Mouse (Mus musculus) hindbrain, embryonic 16.5 days (tissue): ENCODE measurements around the gene Mtfr1l. TPM values are rescaled to one million over a fixed set of nuclear protein-coding genes. Genes with fewer than 3 reads are reported as not detected.

Experiments used
- ATAC-seq: fragments of 200-750 bp; cut with Nextera tagmentation; 2 replicates; pipeline ENCODE4 v1.8.0; 2017; ENCODE audit warnings: moderate TSS enrichment, moderate library complexity
- H3K27ac ChIP-seq: fragments of 300-500 bp; sonication (generic); 2 replicates; pipeline ENCODE4 v1.5.1; 2014; ENCODE audit warnings: low read depth, mild to moderate bottlenecking, control low read depth, low read length, moderate library complexity
- H3K27me3 ChIP-seq: fragments of 300-500 bp; sonication (generic); replicated peaks from 2 replicates; pipeline ENCODE4 v1.6.1; 2014; ENCODE audit warnings: low read length; ENCODE audit not compliant: control insufficient read depth, insufficient read depth
- H3K36me3 ChIP-seq: fragments of 300-500 bp; sonication (generic); 2 replicates; pipeline ENCODE4 v1.6.1; 2014; ENCODE audit warnings: mild to moderate bottlenecking, low read length, moderate library complexity, mixed read lengths; ENCODE audit not compliant: control insufficient read depth, insufficient read depth
- H3K4me1 ChIP-seq: fragments of 300-500 bp; sonication (generic); 2 replicates; pipeline ENCODE4 v1.6.1; 2014; ENCODE audit warnings: low read depth, low read length; ENCODE audit not compliant: control insufficient read depth, insufficient read depth
- H3K4me2 ChIP-seq: fragments of 300-500 bp; sonication (generic); 2 replicates; pipeline ENCODE4 v1.6.1; 2014; ENCODE audit warnings: mild to moderate bottlenecking, low read length, control low read depth, moderate library complexity
- H3K4me3 ChIP-seq: fragments of 300-500 bp; sonication (generic); 2 replicates; pipeline ENCODE4 v1.5.1; 2014; ENCODE audit warnings: mild to moderate bottlenecking, low read length, control low read depth, moderate library complexity
- H3K9ac ChIP-seq: fragments of 300-500 bp; sonication (generic); 2 replicates; pipeline ENCODE4 v1.6.1; 2014; ENCODE audit warnings: low read depth, mild to moderate bottlenecking, control low read depth, low read length, moderate library complexity
- H3K9me3 ChIP-seq: fragments of 300-500 bp; sonication (generic); 2 replicates; pipeline ENCODE4 v1.6.1; 2014; ENCODE audit warnings: mild to moderate bottlenecking, low read length, moderate library complexity; ENCODE audit not compliant: control insufficient read depth
- WGBS: fragments of 180-500 bp; shearing (Covaris S2); extraction: QIAGEN DNeasy Blood & Tissue Kit; methylation state at CpG from one replicate; pipeline ENCODE4 v1.1.7; 2014; 5-methylcytosine and 5-hydroxymethylcytosine counted together
- polyA plus RNA-seq: library from polyadenylated mRNA; unstranded; fragments of >200 nt; fragmentation: Nextera tagmentation; extraction: Ambion mirVana; gene quantifications from 2 replicates; pipeline ENCODE4 v1.2.1, GENCODE M21; 2015

Gene Mtfr1l
- polyA plus RNA-seq, 1 experiment from 2014 or later: 182 TPM

DNA sequence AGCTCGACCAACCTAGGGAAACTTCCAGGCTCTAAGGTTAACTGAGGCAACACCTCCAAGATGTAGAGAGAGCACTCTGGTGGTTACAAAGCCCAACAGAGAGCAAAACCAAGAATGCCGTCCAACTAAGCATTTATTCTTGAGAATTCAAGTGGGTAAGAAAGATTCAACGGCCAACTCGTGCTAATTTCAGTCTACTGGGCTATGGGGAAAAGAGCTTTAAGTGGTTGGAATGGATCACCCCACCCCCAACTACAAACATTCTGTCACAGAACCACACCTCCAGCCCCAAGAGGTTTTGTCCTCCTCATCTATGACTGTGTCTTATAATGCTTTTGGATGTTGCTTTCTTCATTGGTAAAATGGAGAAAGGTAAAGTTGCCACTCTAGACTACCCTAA lies 2.3 kb downstream of the Mtfr1l start:
- ATAC-seq: no peak
- no peak overlapping the region for H3K4me2 ChIP-seq
- WGBS: 84% methylated on average over 4 of the region's 4 CpGs
- peaks cover 17% of the 10 kb centered on the region for H3K36me3 ChIP-seq
- H3K9ac ChIP-seq: no peak overlapping the region
- H3K4me1 ChIP-seq: peaks cover 19% of the 10 kb centered on the region
- no peak overlapping the region for H3K27ac ChIP-seq
- H3K9me3 ChIP-seq: no peaks in the 10 kb centered on the region
- H3K4me3 ChIP-seq: no peak overlapping the region
- no peaks in the 10 kb centered on the region for H3K27me3 ChIP-seq

DNA sequence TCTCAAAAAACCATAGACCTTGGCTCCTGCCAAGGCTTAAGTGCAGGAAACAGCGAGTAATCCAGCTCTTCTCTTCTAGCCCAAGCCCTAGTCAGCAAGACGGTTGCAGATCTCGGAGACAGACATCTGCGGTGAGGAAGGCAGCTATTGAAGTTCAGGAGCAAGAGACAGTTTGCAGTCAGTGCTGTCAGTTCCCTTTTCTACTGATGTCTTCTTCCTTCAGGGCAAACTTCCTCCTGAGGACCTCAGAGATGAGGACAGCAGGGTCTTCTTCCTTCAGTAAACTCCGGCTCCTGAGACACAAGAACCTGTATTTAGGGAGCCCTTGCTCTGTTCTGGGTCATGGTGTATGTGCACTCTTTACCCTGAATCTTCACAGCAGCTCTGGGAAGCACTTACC lies 9.0 kb downstream of the Mtfr1l start:
- no peaks in the 10 kb centered on the region for H3K27me3 ChIP-seq
- no peak overlapping the region for H3K9ac ChIP-seq
- no peak overlapping the region for H3K4me2 ChIP-seq
- H3K27ac ChIP-seq: no peak overlapping the region
- H3K36me3 ChIP-seq: peaks cover 35% of the 10 kb centered on the region
- no peak overlapping the region for H3K4me3 ChIP-seq
- 82% methylated on average over 5 of the region's 5 CpGs for WGBS
- no peaks in the 10 kb centered on the region for H3K4me1 ChIP-seq
- no peak for ATAC-seq
- H3K9me3 ChIP-seq: no peaks in the 10 kb centered on the region

DNA sequence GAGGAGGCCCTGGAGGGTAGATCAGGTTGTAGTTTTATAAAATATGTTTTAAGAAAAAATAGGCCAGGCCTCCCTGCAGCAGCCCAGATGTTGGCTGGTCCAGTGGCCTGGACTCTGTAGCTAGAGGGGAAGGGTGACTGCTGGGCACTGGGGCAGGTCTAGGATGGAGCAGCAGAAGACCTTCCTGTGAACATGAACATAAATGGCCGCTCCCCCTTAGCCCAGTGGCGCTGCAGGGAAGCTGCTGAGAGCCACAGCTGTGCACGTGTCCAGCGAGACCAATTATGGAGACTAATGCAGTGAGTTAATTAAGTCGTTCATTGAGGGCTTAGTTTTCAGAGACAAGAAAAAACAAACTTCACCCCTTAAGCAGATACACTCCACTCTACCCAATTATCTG lies 9.4 kb downstream of the Mtfr1l start:
- H3K4me2 ChIP-seq: no peak overlapping the region
- no peaks in the 10 kb centered on the region for H3K9me3 ChIP-seq
- WGBS: 60% methylated on average over 5 of the region's 5 CpGs
- peaks cover 35% of the 10 kb centered on the region for H3K36me3 ChIP-seq
- no peak overlapping the region for H3K27ac ChIP-seq
- H3K4me1 ChIP-seq: no peaks in the 10 kb centered on the region
- no peaks in the 10 kb centered on the region for H3K27me3 ChIP-seq
- ATAC-seq: no peak
- H3K9ac ChIP-seq: no peak overlapping the region
- no peak overlapping the region for H3K4me3 ChIP-seq

DNA sequence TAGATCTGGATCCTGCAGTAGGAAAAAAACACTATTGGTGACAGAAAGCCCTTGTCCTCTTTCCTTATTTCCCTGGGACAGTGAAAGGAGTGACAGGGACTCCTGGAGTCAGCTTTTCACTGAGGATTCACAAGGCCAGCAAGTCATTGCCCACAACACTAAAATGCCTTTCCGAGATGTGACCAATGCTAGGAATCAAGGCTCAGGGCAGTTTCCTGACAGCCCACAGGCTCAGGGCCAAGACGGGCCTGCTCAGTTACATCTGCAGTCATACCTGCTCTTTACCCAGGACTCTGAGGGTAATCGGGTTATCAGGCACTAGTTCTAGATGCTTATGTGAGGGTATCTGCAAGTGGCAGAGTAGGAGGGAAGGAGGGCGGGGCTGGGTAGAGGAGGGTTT lies 11.7 kb downstream of the Mtfr1l start:
- Histone ChIP-seq H3K4me3 (no peak overlapping the region), H3K27me3 (no peaks in the 10 kb centered on the region), H3K4me1 (no peaks in the 10 kb centered on the region), H3K9ac (no peak overlapping the region), H3K36me3 (peaks cover 20% of the 10 kb centered on the region; the same call in 1 of the 2 replicates), H3K4me2 (no peak overlapping the region), H3K27ac (no peak overlapping the region), H3K9me3 (no peaks in the 10 kb centered on the region)
- WGBS: 93% methylated on average over 4 of the region's 4 CpGs
- ATAC-seq: no peak

DNA sequence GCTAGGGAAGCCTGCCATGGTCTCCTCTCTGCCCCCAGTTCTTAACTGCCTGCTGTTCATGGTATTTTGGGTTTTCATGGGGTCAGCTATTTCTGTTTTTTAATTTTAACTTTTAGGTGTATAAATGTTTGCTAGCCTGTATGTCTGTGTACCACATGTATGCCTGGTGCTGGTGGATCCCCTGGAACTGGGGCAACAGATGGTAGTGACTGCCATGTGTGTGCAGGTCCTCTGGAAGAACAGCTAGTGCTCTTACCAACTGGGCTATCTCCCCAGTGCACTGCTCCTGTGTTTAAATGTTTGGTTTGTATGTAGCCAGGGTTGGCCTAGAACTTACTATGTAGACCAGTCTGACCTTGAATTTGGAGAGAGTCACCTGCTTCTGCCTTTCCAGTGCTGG lies 15.9 kb downstream of the Mtfr1l start:
- no peak overlapping the region for H3K27ac ChIP-seq
- H3K4me1 ChIP-seq: no peaks in the 10 kb centered on the region
- no peak overlapping the region for H3K4me3 ChIP-seq
- no peaks in the 10 kb centered on the region for H3K27me3 ChIP-seq
- ATAC-seq: no peak
- H3K36me3 ChIP-seq: no peaks in the 10 kb centered on the region
- H3K9me3 ChIP-seq: no peaks in the 10 kb centered on the region
- no peak overlapping the region for H3K9ac ChIP-seq
- no peak overlapping the region for H3K4me2 ChIP-seq

DNA sequence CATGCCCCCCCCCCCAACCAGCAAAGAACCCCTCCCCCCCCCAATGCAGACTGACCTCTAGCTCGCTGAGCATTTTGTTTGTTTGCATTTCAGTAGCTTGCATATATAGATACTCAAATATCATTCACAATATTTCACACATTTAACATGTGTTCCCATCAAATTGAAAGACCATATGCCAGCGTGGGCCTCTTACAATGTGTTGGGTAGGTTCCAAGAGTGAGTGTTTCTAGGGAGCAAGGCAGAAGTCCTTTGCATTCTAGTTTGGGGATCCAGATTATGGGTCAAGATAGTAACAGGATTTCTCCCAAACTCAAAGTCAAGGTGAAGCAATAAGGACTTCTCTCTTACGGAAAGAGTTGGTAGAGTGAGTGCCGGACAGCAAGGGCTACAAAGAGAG lies 16.6 kb downstream of the Mtfr1l start:
- H3K27me3 ChIP-seq: no peaks in the 10 kb centered on the region
- no peaks in the 10 kb centered on the region for H3K4me1 ChIP-seq
- H3K36me3 ChIP-seq: no peaks in the 10 kb centered on the region
- WGBS: 89% methylated on average over 4 of the region's 4 CpGs
- ATAC-seq: no peak
- no peaks in the 10 kb centered on the region for H3K9me3 ChIP-seq
- no peak overlapping the region for H3K27ac ChIP-seq
- H3K4me3 ChIP-seq: no peak overlapping the region
- no peak overlapping the region for H3K4me2 ChIP-seq
- H3K9ac ChIP-seq: no peak overlapping the region

DNA sequence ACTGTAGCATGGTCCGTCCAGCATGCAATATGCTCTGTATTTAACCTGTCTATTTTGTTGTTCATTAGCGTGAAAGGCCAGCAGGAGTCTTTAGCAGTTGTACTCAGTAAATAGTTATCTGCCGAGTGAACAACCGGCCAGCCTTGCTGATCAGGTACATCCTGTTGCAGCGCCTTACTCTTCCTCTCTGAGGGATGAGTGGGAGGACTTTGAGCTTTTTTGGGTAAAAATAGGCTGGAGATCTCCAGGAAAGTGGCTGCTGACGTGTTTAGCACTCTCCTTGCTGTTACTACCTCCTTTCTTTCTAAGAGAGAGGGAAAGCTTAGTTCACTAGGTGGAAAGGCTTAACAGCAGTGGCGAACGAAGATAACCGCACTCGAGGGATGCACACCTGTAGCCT lies 17.5 kb downstream of the Mtfr1l start:
- Histone ChIP-seq H3K36me3 (no peaks in the 10 kb centered on the region), H3K9ac (no peak overlapping the region), H3K4me2 (no peak overlapping the region), H3K9me3 (no peaks in the 10 kb centered on the region), H3K4me1 (peaks cover 1% of the 10 kb centered on the region; the same call in 1 of the 2 replicates), H3K27me3 (no peaks in the 10 kb centered on the region), H3K4me3 (no peak overlapping the region), H3K27ac (no peak overlapping the region)
- 89% methylated on average over 10 of the region's 10 CpGs for WGBS
- ATAC-seq: no peak

DNA sequence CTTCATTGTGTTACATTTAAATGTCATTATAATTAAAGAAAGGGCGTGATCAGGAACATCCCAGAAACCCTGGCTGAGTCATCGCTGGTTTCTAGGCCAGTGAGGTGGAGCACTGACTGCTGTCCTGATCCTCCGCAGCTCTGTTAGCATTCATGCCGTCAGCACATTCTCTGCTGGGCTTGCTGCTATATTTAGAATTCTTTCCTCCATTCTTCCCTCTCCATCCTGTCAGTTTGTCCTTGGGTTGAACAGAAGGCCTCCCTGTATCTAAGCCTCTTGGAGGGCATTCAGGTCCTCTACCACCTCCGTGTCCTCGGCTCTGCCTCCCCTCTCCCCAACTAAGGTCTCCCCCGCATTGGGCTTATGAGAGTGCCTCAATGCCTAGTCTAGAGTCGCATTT lies 18.2 kb downstream of the Mtfr1l start:
- H3K4me1 ChIP-seq: peaks cover 2% of the 10 kb centered on the region; the same call in 1 of the 2 replicates
- ATAC-seq: no peak
- H3K27ac ChIP-seq: no peak overlapping the region
- H3K9ac ChIP-seq: no peak overlapping the region
- no peak overlapping the region for H3K4me2 ChIP-seq
- H3K9me3 ChIP-seq: no peaks in the 10 kb centered on the region
- no peaks in the 10 kb centered on the region for H3K36me3 ChIP-seq
- no peak overlapping the region for H3K4me3 ChIP-seq
- H3K27me3 ChIP-seq: no peaks in the 10 kb centered on the region
- WGBS: 79% methylated on average over 8 of the region's 8 CpGs

DNA sequence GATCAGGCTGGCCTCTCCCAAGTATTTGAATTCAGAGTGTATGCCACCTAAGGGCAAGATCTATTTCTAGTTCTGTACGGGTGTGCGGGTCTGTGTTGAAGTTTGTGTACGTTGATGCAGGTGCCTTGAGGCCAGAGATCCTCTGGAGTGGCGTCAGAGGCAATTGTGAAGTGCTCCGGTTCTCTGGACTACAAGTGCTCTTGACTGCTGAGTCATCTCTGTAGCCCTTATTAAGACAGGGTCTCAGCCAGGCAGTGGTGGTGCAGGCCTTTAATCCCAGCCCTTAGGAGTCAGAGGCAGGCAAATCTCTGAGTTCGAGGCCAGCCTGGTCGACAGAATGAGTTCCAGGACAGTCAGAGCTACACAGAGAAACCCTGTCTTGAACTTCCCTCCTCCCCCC lies 19.6 kb downstream of the Mtfr1l start:
- no peaks in the 10 kb centered on the region for H3K9me3 ChIP-seq
- no peak overlapping the region for H3K9ac ChIP-seq
- ATAC-seq: no peak
- no peak overlapping the region for H3K4me2 ChIP-seq
- H3K27ac ChIP-seq: no peak overlapping the region
- 91% methylated on average over 7 of the region's 7 CpGs for WGBS
- no peaks in the 10 kb centered on the region for H3K27me3 ChIP-seq
- no peaks in the 10 kb centered on the region for H3K36me3 ChIP-seq
- H3K4me3 ChIP-seq: no peak overlapping the region
- H3K4me1 ChIP-seq: peaks cover 6% of the 10 kb centered on the region

DNA sequence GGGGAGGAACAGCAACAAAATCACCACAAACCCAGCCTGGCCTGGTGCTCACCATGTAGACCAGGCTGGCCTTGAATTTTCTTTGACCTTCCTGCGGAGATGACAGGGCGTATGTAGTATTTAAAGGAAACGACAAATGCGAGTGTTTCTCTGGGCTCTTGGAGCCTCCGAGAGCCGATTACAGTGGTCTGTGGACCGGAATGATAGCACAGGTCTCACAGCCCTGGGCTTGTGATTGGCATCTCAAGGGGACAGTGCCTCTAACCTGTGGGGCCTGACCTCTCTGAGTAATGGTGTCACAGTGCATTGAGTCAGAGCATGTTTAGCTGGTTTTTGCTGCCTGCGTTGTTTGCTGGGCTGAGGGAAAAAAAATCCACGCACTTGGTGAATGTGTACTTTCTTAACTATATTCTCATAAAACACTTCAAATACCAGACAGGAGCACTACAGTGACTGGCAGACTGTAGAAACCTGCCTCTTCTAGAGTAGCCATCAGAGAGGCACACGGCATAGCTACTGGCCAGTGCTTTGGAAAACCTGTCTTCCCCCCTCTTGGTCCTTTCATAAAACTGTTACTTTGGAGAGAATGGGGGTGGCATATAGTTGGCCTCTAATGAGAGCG lies 20.8 kb downstream of the Mtfr1l start:
- Histone ChIP-seq H3K4me1 (peaks cover 6% of the 10 kb centered on the region), H3K36me3 (no peaks in the 10 kb centered on the region), H3K4me2 (no peak overlapping the region), H3K27me3 (no peaks in the 10 kb centered on the region), H3K4me3 (no peak overlapping the region), H3K9me3 (no peaks in the 10 kb centered on the region), H3K9ac (no peak overlapping the region), H3K27ac (no peak overlapping the region)
- WGBS: 92% methylated on average over 11 of the region's 11 CpGs
- no peak for ATAC-seq
